Mouse (Mus musculus): ENCODE results near the gene Copa.

GRCm38 (mm10) chr1:172062101-172062500 is 20.2 kb upstream of the Copa start:
- TF ChIP-seq CTCF (conservative IDR thresholded peaks at IDR 0.05; ENCODE audit: low read length) = no peak
- no peak for TF ChIP-seq NANOG (IDR thresholded peaks at IDR 0.05; ENCODE audit: borderline replicate concordance, low read length)

Data from E14TG2a.4 (cell line).